ENCODE assay signal across 9 mouse cellular contexts in the genomic region with DNA sequence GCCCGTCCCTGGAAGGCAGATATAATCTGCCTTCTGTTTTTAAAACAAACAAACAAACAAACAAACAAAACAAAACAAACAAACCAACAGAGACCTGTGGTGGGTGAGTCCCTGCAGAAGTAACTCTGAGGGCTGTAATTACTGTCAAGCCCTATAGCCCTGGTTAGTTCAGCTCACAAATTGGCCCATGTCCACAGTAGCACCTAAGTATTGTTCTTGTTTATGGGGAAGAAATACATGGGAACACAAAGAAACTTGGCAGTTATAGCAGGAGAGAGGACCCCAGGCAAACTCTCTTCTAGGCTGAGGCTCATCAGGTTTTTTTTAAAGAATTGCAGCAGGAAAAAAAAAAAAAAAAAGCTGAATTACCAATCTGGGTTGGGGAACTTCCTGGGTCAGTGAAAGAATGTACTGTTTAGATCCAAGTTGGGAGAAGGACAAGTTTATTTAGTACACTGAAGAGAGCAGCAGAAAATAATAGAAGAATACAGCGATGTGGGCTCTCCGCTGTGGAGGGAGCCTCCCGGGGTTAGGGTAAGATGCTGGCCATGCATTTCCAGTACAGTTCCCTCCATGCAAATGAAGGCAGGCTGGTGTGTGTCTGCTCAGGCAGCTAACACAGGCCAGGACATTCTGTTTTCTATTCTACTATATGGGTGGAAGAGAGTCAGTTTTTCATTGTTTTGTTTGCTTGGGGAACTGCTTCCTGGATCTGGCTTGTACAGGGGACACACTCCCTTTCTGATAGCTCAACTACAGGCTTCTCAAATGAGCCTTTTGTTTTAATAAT. TPM values are rescaled to one million over a fixed set of nuclear protein-coding genes. Genes with fewer than 3 reads are reported as not detected.
DNase-seq lines count a peak whose midpoint lies in the region; ATAC-seq and TF ChIP-seq lines count a peak whose summit lies in the region.
"Had no signal": no experiment of that assay in that cellular context is flagged by ENCODE, and none has a peak within 500 bp of the region (broad histone marks: within the 10 kb centered on the region; RNA-seq: fewer than 3 reads in every experiment).

No protein-coding gene starts in this region.

- H3K9ac ChIP-seq in forebrain, embryonic 14.5 days (ENCODE audit: low read length): no peak overlapping the region
- no peak overlapping the region for H3K9ac ChIP-seq in lung, postnatal 0 days (replicated peaks; ENCODE audit: low read depth)

- H3K4me2 ChIP-seq in forebrain, embryonic 14.5 days (ENCODE audit: low read length): no peak overlapping the region
- peak overlapping the region; percentile 11; the same call in 1 of the 2 replicates for H3K4me2 ChIP-seq in lung, postnatal 0 days (replicated peaks; ENCODE audit: low read depth, low read length)

- no peak for DNase-seq in forebrain, embryonic 10.5 days (ENCODE audit: extremely low spot score, low spot score)
- no peak for DNase-seq in forebrain, embryonic 14.5 days (ENCODE audit: low spot score)
- peak; percentile 68 for DNase-seq in lung, postnatal 0 days (ENCODE audit: low spot score)
- DNase-seq in lung, adult 2 months: no peak
- peak; percentile 25 to 35 for DNase-seq in heart, postnatal 10 days
- DNase-seq in right cerebral cortex, postnatal 4 days: no peak
- no peak for DNase-seq in spleen, postnatal 4 days (ENCODE audit: low spot score in 2 of 2)

- no peaks in the 10 kb centered on the region for H3K9me3 ChIP-seq in forebrain, embryonic 10.5 days
- H3K9me3 ChIP-seq in forebrain, embryonic 14.5 days (replicated peaks; ENCODE audit: control insufficient read depth, low read length): no peaks in the 10 kb centered on the region
- H3K9me3 ChIP-seq in lung, postnatal 0 days (ENCODE audit: low read length): no peaks in the 10 kb centered on the region

- H3K27ac ChIP-seq in forebrain, embryonic 10.5 days: peak overlapping the region; percentile 40; the same call in 1 of the 2 replicates
- H3K27ac ChIP-seq in forebrain, embryonic 14.5 days (ENCODE audit: low read depth, low read length): no peak overlapping the region
- peak overlapping the region; percentile 77 for H3K27ac ChIP-seq in lung, postnatal 0 days (ENCODE audit: low read length)
- H3K27ac ChIP-seq in small intestine, adult 2 months (ENCODE audit: insufficient read depth, low read depth, low read length): peak overlapping the region; percentile 81
- H3K27ac ChIP-seq: left cerebral cortex, adult 2 months had no signal

- no peaks in the 10 kb centered on the region for H3K27me3 ChIP-seq in forebrain, embryonic 10.5 days (ENCODE audit: poor library complexity, severe bottlenecking)
- H3K27me3 ChIP-seq in forebrain, embryonic 14.5 days (replicated peaks; ENCODE audit: control insufficient read depth, insufficient read depth, low read length): no peaks in the 10 kb centered on the region
- no peaks in the 10 kb centered on the region for H3K27me3 ChIP-seq in lung, postnatal 0 days (replicated peaks; ENCODE audit: insufficient read depth, low read length)
- H3K27me3 ChIP-seq in small intestine, adult 2 months (ENCODE audit: control insufficient read depth, insufficient read depth, low read length): no peaks in the 10 kb centered on the region

- H3K4me3 ChIP-seq in forebrain, embryonic 10.5 days: no peak overlapping the region
- H3K4me3 ChIP-seq in forebrain, embryonic 14.5 days (ENCODE audit: low read depth, low read length): no peak overlapping the region
- no peak overlapping the region for H3K4me3 ChIP-seq in lung, postnatal 0 days (ENCODE audit: low read depth, low read length)
- no peak overlapping the region for H3K4me3 ChIP-seq in lung, adult 2 months (replicated peaks; ENCODE audit: extremely low read depth, low read depth, low read length)
- no peak overlapping the region for H3K4me3 ChIP-seq in small intestine, adult 2 months (ENCODE audit: low read depth, low read length)
- H3K4me3 ChIP-seq: left cerebral cortex, adult 2 months had no signal

- H3K4me1 ChIP-seq in forebrain, embryonic 10.5 days: peaks cover 13% of the 10 kb centered on the region
- no peaks in the 10 kb centered on the region for H3K4me1 ChIP-seq in forebrain, embryonic 14.5 days (ENCODE audit: control insufficient read depth, insufficient read depth, low read length)
- H3K4me1 ChIP-seq in lung, postnatal 0 days (ENCODE audit: insufficient read depth, low read depth, low read length): peaks cover 11% of the 10 kb centered on the region; the same call in 1 of the 2 replicates
- H3K4me1 ChIP-seq in lung, adult 2 months (ENCODE audit: control insufficient read depth, insufficient read depth, low read length): peaks cover 19% of the 10 kb centered on the region
- H3K4me1 ChIP-seq in small intestine, adult 2 months (ENCODE audit: control insufficient read depth, insufficient read depth, insufficient read length, low read length): peaks cover 26% of the 10 kb centered on the region

- no peak for TF ChIP-seq POLR2A in lung, adult 2 months (IDR thresholded peaks at IDR 0.05; ENCODE audit: borderline replicate concordance, extremely low read depth, low read depth, low read length)
- TF ChIP-seq POLR2A in small intestine, adult 2 months (IDR thresholded peaks at IDR 0.05; ENCODE audit: low read depth, low read length): no peak

- intact Hi-C loops in heart, postnatal 10 days (cut with DNase I): no loop called here

- WGBS in forebrain, embryonic 10.5 days: 41% methylated on average over 4 of the region's 4 CpGs
- WGBS in forebrain, embryonic 14.5 days: 27% methylated on average over 4 of the region's 4 CpGs
- 26% methylated on average over 4 of the region's 4 CpGs for WGBS in lung, postnatal 0 days
- WGBS in lung, adult 2 months: 27% methylated on average over 4 of the region's 4 CpGs
- WGBS in small intestine, adult 2 months: 47% methylated on average over 4 of the region's 4 CpGs

- no peaks in the 10 kb centered on the region for H3K36me3 ChIP-seq in forebrain, embryonic 10.5 days (replicated peaks)
- H3K36me3 ChIP-seq in forebrain, embryonic 14.5 days (ENCODE audit: control insufficient read depth, insufficient read depth, low read length): no peaks in the 10 kb centered on the region
- no peaks in the 10 kb centered on the region for H3K36me3 ChIP-seq in lung, postnatal 0 days (ENCODE audit: insufficient read depth, low read length)
- H3K36me3 ChIP-seq in small intestine, adult 2 months (ENCODE audit: control insufficient read depth, insufficient read depth, low read length): no peaks in the 10 kb centered on the region

- ATAC-seq in forebrain, embryonic 14.5 days: no peak
- ATAC-seq in lung, postnatal 0 days: peak; percentile 77

- TF ChIP-seq CTCF in lung, postnatal 0 days (IDR thresholded peaks at IDR 0.05): no peak
- TF ChIP-seq CTCF in lung, adult 2 months (IDR thresholded peaks at IDR 0.05; ENCODE audit: insufficient read depth, low read length): no peak
- no peak for TF ChIP-seq CTCF in small intestine, adult 2 months (IDR thresholded peaks at IDR 0.05; ENCODE audit: extremely low read depth, insufficient read length, insufficient replicate concordance, low read depth, low read length)

- peak; percentile 45; the same call in 1 of the 2 replicates for TF ChIP-seq EP300 in lung, postnatal 0 days (IDR thresholded peaks at IDR 0.05)

RNA-seq across cellular contexts. Expression of a gene that starts 22.1 kb away (rescaled TPM):
- 3.3 and 3.6 TPM in 2 replicates for polyA plus RNA-seq in forebrain, embryonic 10.5 days (2016; fragmentation: Nextera tagmentation; extraction: Ambion mirVana)
- polyA plus RNA-seq in forebrain, embryonic 14.5 days (2014; fragmentation: Nextera tagmentation; extraction: Ambion mirVana): 18.5 and 18.7 TPM in 2 replicates
- 16.0 and 17.5 TPM in 2 replicates for polyA plus RNA-seq in lung, postnatal 0 days (2015; fragmentation: Nextera tagmentation; extraction: Ambion mirVana)
- 7.3 and 14.5 TPM in 2 replicates for polyA plus RNA-seq in lung, adult 2 months (2012; rRNA removed)
- 10 to 100 TPM; 15.9 to 16.6 TPM for total RNA-seq in heart, postnatal 10 days (2021)
- 21.7 and 44.7 TPM in 2 replicates for polyA plus RNA-seq in small intestine, adult 2 months (2012; rRNA removed)

RNA-seq across cellular contexts. Expression of a gene that starts 22.6 kb away (rescaled TPM):
- 1.8 TPM in 2 replicates for polyA plus RNA-seq in forebrain, embryonic 10.5 days (2016; fragmentation: Nextera tagmentation; extraction: Ambion mirVana)
- polyA plus RNA-seq in forebrain, embryonic 14.5 days (2014; fragmentation: Nextera tagmentation; extraction: Ambion mirVana): 0.05 and 0.06 TPM in 2 replicates
- polyA plus RNA-seq in lung, postnatal 0 days (2015; fragmentation: Nextera tagmentation; extraction: Ambion mirVana): 9.8 and 10.9 TPM in 2 replicates
- polyA plus RNA-seq in lung, adult 2 months (2012; rRNA removed): 10.8 and 14.2 TPM in 2 replicates
- total RNA-seq in heart, postnatal 10 days (2021): under 1 TPM; 0.07 to 0.20 TPM
- polyA plus RNA-seq in small intestine, adult 2 months (2012; rRNA removed): 16.4 and 25.7 TPM in 2 replicates

Comparison
In these comparisons a context has a peak if more than half of its experiments do, and no peak if none do; other contexts are left out.
1. DNase-seq: peak in lung, postnatal 0 days (single experiment) and heart, postnatal 10 days (2 of 2); none in forebrain, embryonic 10.5 days (single experiment), forebrain, embryonic 14.5 days (single experiment), lung, adult 2 months (single experiment), right cerebral cortex, postnatal 4 days (single experiment) and spleen, postnatal 4 days (0 of 2).